Mouse (Mus musculus): ENCODE measurements around the gene Ppan.

GRCm38 (mm10) chr9:20902174-20902491 lies 14.2 kb downstream of the Ppan start:
- TF ChIP-seq EP300 (IDR thresholded peaks at IDR 0.05; ENCODE audit: insufficient read depth, low read depth, low read length) (no peak), POLR2A (IDR thresholded peaks at IDR 0.05; ENCODE audit: insufficient read depth, low read length) (no peak)

Data from ES-Bruce4 (cell line).